Mouse (Mus musculus): Measurements from ENCODE around the gene Lrig2. TPM values are rescaled to one million over a fixed set of nuclear protein-coding genes. Genes with fewer than 3 reads are reported as not detected.

Lrig2 gene
- 10 to 100 TPM; 29.9 to 33.3 TPM for total RNA-seq (2021)
- long read RNA-seq, experiment 1, partial matches to known transcripts: 1 of 7 reads
- long read RNA-seq, experiment 1, other reads (novel, unspliced or antisense): 4 of 7 reads
- long read RNA-seq, experiment 2, partial matches to known transcripts: 2 of 4 reads
- long read RNA-seq, experiment 2, other reads (novel, unspliced or antisense): 0 of 4 reads

GRCm38 (mm10) chr3:104511538-104512423, at the start of gene Lrig2:
Gene Lrig2 (minus strand): TSS chr3:104511918.
- peak; percentile 99 to 100 for DNase-seq (ENCODE audit: low spot score in 2 of 2)

GRCm38 (mm10) chr3:104556624-104557023, 44.9 kb upstream of the Lrig2 start:
- no peak for DNase-seq (ENCODE audit: low spot score in 2 of 2)

DNA sequence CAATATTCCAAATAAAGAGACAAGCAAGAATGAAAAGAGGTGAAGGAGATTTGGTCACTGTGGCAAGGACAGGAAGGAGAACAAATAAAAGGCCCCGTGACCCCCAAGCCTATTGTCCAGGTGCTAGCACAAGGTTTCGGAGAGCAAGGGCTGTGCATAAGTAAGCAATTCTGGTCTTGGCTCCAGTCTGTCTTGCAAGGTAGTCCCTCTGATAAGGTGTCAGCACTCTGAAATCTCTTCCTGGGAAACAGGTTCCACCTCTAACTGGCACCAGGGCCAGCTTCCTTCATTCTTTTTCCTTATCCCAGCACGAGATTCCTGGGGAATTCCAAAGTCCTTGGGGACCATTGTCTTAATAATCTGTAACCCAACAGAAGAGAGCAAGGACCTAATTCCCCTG, 38.9 kb upstream of the Lrig2 start:
- no peak for DNase-seq (ENCODE audit: low spot score in 2 of 2)

GRCm38 (mm10) chr3:104548367-104549087, 36.8 kb upstream of the Lrig2 start:
- DNase-seq (ENCODE audit: low spot score in 2 of 2): no peak

DNA sequence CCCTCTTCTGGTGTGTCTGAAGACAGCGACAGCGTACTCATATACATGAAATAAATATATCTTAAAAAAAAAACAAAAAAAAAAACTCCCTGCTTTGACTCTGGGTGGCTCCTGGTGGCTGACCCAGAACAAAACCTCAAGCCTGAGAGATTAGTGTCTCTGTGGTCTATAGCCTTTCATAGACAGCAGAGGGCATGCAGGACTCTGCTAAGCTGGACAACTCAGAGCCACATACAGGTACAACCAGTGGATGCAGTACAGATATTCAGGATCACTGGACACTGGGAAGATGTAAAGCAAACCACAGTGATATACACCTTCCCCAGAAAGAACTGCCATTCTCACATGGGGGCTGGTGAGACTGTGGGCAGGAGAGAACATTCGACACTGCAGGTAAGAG, 32.1 kb upstream of the Lrig2 start:
- no peak for DNase-seq (ENCODE audit: low spot score in 2 of 2)

- DNase-seq (ENCODE audit: low spot score in 2 of 2): no peak
These were observed 30.3 kb upstream of the Lrig2 start for GRCm38 (mm10) chr3:104542065-104542429.

DNA sequence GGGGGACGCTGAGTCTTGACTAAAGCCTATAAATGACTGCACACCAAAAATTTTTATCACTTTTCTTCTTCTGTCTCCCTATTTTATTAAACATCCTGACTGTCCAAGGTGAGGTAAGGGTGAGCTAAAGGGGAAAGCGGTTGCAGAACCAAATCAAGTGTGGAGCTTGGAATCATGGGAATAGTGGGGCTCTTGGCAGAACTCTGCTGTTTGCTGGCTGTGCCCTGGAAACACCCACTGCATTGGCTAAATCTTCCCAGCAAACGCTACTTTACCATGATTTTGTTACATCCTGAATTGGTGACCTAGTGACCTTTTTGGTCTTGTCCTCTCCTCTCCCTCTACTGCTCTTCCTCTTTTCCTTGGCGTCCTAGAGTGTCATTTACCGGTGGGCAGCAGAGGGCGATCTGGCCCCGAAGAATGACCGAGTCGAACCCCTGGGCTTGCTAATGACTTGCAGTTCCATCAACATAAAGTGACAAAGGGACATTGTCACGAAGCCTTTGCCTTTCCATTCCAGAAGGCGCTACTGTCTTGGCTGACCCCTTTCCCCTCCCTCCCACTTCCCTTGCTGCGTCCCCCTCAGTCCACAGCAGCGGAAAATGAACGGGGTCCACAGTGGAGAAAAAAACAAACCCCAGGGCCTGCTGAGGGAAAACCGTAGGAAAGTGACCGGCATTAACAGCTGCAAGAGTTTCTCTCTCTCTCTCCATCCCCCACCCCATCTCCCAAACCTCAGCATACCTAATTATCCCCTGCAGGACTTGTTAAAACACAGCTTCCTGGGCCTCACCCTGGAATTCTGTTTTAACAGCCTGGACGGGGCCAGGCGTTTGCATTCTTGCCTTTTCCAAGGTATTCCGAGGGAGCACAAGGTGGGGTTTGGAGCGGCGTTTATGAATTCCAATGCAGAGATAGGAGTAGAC, 29.7 kb upstream of the Lrig2 start:
- DNase-seq (ENCODE audit: low spot score in 2 of 2): peak; percentile 65 to 66

GRCm38 (mm10) chr3:104540480-104541138, 28.9 kb upstream of the Lrig2 start:
- DNase-seq (ENCODE audit: low spot score in 2 of 2): no peak

DNA sequence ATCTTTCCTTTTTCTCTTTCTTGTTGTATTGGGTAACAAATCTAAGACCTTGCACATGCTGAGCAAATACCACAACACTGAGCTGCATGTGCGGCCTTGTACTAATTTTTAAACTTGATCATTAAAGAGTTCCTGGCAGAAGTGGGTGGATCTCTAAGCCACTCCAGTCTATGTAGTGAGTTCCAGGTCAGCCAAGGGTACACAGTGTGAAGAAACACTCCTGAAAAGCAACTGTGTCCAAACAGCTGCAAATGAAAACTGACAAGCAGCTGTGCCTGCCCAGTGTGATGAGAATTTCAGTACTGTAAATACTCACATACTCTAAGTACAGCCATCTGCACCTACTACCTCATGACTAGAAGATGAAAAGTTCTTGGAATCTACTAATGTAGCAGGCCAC, 21.5 kb upstream of the Lrig2 start:
- no peak for DNase-seq (ENCODE audit: low spot score in 2 of 2)

DNA sequence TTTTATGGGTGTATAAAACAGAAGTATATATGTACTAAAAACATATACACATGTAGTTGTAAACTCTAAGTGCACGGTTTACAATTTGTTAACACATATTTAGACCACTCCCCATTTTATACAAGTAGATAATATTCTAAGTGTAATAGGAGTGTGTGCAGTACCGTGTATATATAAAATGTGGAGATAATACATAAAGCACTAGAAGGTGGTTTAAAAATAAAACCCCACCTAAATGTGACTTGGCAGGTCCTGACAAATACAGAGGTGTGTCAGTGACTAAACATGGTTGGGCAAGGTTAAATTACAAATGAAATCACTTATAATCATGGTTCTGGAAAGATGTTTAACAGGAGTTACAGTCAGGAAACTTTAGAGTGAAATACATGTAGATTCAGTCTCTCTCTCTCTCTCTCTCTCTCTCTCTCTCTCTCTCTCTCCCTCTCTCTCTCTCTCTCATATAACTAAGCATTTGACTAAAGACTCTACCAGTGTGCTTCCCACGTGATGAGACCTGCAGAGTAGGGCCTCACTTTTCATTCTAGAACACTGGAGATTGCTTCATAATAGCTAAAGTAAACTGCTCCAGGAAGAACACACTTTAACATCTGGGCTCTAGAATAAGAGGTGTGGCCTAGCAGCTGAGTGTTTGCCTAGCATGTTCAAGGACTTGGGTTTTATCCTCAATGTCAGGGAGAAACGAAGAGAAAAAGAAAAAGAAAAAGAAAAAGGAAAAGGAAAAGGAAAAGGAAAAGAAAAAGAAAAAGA, 14.6 kb upstream of the Lrig2 start:
- no peak for DNase-seq (ENCODE audit: low spot score in 2 of 2)

GRCm38 (mm10) chr3:104525516-104525915, 13.8 kb upstream of the Lrig2 start:
- no peak for DNase-seq (ENCODE audit: low spot score in 2 of 2)

GRCm38 (mm10) chr3:104525029-104525428, 13.3 kb upstream of the Lrig2 start:
- no peak for DNase-seq (ENCODE audit: low spot score in 2 of 2)

- DNase-seq (ENCODE audit: low spot score in 2 of 2): no peak
These were observed 11.7 kb upstream of the Lrig2 start for GRCm38 (mm10) chr3:104523333-104523871.

DNA sequence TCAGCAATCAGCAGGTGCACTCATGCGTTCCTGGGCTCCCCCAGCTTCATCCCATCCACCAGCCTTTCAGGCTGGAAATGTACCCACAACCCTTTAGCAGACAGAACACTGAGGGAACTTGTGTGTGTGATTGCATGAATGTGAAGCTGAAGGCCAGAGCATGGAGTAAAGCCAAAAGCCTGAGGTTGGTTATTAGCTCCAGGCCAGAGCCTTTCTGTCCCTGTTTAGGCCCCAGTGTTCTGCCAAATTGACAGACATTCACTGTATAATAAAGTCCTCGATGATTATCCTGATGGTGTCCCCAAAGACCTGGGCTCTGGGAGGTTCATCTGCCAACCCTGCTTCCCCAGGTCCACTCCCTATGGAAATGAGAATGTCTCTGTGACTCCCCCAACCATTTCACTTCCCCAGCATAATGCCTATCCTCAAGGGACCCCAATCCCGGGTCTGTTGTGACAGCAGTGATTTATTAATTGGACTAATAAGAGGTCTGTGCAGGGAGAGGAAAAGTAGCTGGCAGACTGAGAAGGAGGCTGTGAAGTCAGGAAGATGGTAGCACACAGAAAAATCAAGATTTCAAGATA, 9.7 kb upstream of the Lrig2 start:
- no peak for DNase-seq (ENCODE audit: low spot score in 2 of 2)

DNA sequence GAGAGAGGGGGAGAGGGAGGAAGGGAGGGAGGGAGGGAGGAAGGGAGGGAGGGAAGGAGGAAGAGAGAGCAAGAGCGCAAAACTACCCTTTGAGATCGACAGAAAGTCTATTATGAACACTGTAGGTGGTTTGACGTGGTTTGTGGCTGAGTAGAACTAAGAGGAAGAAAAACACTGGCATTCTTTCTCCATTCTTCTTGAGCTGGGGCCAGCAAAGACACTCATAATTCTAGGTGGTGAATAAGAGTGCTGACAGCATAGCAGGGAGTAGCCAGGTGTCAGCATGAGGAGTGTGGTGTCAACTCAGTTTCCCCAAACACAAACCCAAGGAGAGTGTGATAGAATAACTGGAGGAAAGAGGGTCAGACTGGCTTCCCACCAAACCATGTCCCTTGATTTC, 8.8 kb upstream of the Lrig2 start:
- no peak for DNase-seq (ENCODE audit: low spot score in 2 of 2)

GRCm38 (mm10) chr3:104518931-104519330, 7.2 kb upstream of the Lrig2 start:
- DNase-seq (ENCODE audit: low spot score in 2 of 2): no peak

DNA sequence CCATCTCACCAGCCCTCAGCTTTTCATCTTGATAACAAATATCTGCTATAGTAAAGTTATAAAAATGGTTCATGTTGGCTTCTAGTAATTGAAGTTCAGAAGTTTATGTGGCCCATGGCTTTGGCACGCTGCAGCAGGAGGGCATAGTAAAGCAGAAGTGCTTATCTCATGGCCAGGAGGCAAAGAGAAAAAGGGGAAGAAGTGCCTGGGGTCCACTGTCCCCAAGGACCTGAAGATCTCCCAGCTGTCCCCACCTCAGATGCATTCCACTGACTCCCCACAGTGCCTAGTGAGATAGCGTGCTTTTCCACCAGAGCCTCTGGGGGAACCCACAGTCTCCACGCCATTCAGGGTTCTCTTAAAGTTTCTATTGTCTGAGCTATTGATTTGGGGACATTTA, 6.7 kb upstream of the Lrig2 start:
- no peak for DNase-seq (ENCODE audit: low spot score in 2 of 2)

GRCm38 (mm10) chr3:104517161-104517560, 5.4 kb upstream of the Lrig2 start:
- DNase-seq (ENCODE audit: low spot score in 2 of 2): no peak

DNA sequence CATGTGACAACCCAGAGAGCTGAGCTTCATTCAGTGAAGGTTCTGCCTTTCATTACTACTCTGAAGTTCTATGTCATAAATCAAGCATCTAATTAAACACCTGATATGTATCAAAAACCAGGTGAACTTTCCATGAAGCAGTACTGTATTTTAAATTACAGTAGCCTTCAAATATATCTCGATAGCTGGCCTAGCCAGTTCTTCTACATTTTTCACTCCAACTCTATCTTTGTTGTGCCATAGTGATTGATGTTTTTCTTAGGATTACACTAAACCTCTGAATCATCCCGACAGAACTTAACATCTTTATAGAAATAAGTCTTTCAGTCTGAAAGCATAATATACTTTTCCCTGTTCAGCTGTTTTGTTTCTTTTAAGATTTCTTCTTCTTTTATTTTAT, 2.8 kb upstream of the Lrig2 start:
- no peak for DNase-seq (ENCODE audit: low spot score in 2 of 2)
